22 mouse cellular contexts compared by ENCODE assay signal in genomic region chr1:136845341-136845740, GRCm38 (mm10).
A peak's percentile ranks its signal among the peaks of the same experiment; 100 is the strongest.
DNase-seq lines count a peak whose midpoint lies in the region; ATAC-seq and TF ChIP-seq lines count a peak whose summit lies in the region.
"Had no signal": no experiment of that assay in that cellular context is flagged by ENCODE, and none has a peak within 500 bp of the region (broad histone marks: within the 10 kb centered on the region; RNA-seq: fewer than 3 reads in every experiment).

No protein-coding gene starts in this region.

- peaks cover 27% of the 10 kb centered on the region; the same call in 1 of the 2 replicates for H3K4me1 ChIP-seq in liver, adult 2 months (ENCODE audit: control insufficient read depth, insufficient read depth, low read length)
- H3K4me1 ChIP-seq in liver, postnatal 0 days (ENCODE audit: insufficient read depth), result no peaks in the 10 kb centered on the region
- H3K4me1 ChIP-seq in midbrain, embryonic 12.5 days, result 0 out of 2 replicates have a peak, but pooled peaks cover 7% of the 10 kb centered on the region
- no peaks in the 10 kb centered on the region; the same call in 1 of the 2 replicates for H3K4me1 ChIP-seq in midbrain, embryonic 11.5 days (ENCODE audit: control insufficient read depth, insufficient read depth, low read length)
- peaks cover 13% of the 10 kb centered on the region; the same call in 1 of the 2 replicates for H3K4me1 ChIP-seq in midbrain, embryonic 14.5 days (ENCODE audit: control insufficient read depth, insufficient read depth, low read length)
- H3K4me1 ChIP-seq in midbrain, embryonic 10.5 days, result peaks cover 7% of the 10 kb centered on the region

- DNase-seq in heart, adult 11 months, result peak; percentile 80
- no peak for DNase-seq in heart, postnatal 14 days
- peak; percentile 63 for DNase-seq in liver, adult 2 months (ENCODE audit: extremely low read depth, low read depth, low spot score)
- DNase-seq in liver, postnatal 0 days, result no peak
- DNase-seq in midbrain, embryonic 11.5 days (ENCODE audit: low spot score, missing footprints), result no peak
- DNase-seq in midbrain, embryonic 14.5 days, result no peak
- no peak for DNase-seq in midbrain, embryonic 10.5 days (ENCODE audit: low spot score)
- DNase-seq: adrenal gland, adult 2 months; adrenal gland, adult 8-10 months; adrenal gland, postnatal 10 days; adrenal gland, postnatal 14 days; adrenal gland, postnatal 25 days; adrenal gland, postnatal 36 days; B cell, adult 2 months; cerebellum, adult 11 months; cerebellum, adult 11-12 months had no signal

- 0 out of 2 replicates have a peak, but pooled peaks cover 7% of the 10 kb centered on the region for H3K36me3 ChIP-seq in liver, adult 2 months (ENCODE audit: control insufficient read depth, insufficient read depth, low read length)
- no peaks in the 10 kb centered on the region for H3K36me3 ChIP-seq in liver, postnatal 0 days (replicated peaks; ENCODE audit: insufficient read depth, low read length)
- H3K36me3 ChIP-seq in midbrain, embryonic 12.5 days, result no peaks in the 10 kb centered on the region
- no peaks in the 10 kb centered on the region for H3K36me3 ChIP-seq in midbrain, embryonic 11.5 days (ENCODE audit: control insufficient read depth, insufficient read depth, low read length)
- no peaks in the 10 kb centered on the region for H3K36me3 ChIP-seq in midbrain, embryonic 14.5 days (ENCODE audit: control insufficient read depth, insufficient read depth, low read length)
- H3K36me3 ChIP-seq in midbrain, embryonic 10.5 days, result no peaks in the 10 kb centered on the region
- H3K36me3 ChIP-seq: G1E had no signal

- no peak overlapping the region for H3K4me3 ChIP-seq in liver, adult 2 months (ENCODE audit: insufficient read depth, low read depth, low read length)
- H3K4me3 ChIP-seq in liver, postnatal 0 days (ENCODE audit: low read depth, low read length), result no peak overlapping the region
- no peak overlapping the region for H3K4me3 ChIP-seq in midbrain, embryonic 12.5 days
- H3K4me3 ChIP-seq in midbrain, embryonic 11.5 days (ENCODE audit: low read depth, low read length), result no peak overlapping the region
- no peak overlapping the region for H3K4me3 ChIP-seq in midbrain, embryonic 14.5 days (replicated peaks; ENCODE audit: low read depth, low read length)
- H3K4me3 ChIP-seq in midbrain, embryonic 10.5 days, result no peak overlapping the region

- TF ChIP-seq EP300 in liver, postnatal 0 days (IDR thresholded peaks at IDR 0.05; ENCODE audit: low read depth), result no peak

- no peak for TF ChIP-seq CTCF in liver, adult 2 months (IDR thresholded peaks at IDR 0.05; ENCODE audit: low read depth, low read length)
- no peak for TF ChIP-seq CTCF in liver, postnatal 0 days (IDR thresholded peaks at IDR 0.05; ENCODE audit: low read depth)

- peaks cover 2% of the 10 kb centered on the region; the same call in 1 of the 2 replicates for H3K79me2 ChIP-seq in liver, adult 2 months (ENCODE audit: control insufficient read depth, insufficient read depth, low read length)

- H3K9ac ChIP-seq in liver, adult 2 months (ENCODE audit: low read depth, low read length), result no peak overlapping the region
- no peak overlapping the region for H3K9ac ChIP-seq in liver, postnatal 0 days (replicated peaks)
- H3K9ac ChIP-seq in midbrain, embryonic 12.5 days (replicated peaks), result no peak overlapping the region
- H3K9ac ChIP-seq in midbrain, embryonic 11.5 days (ENCODE audit: low read length), result no peak overlapping the region
- no peak overlapping the region for H3K9ac ChIP-seq in midbrain, embryonic 14.5 days (replicated peaks; ENCODE audit: low read length)

- H3K27ac ChIP-seq in liver, adult 2 months (replicated peaks; ENCODE audit: insufficient read depth, low read depth, low read length), result no peak overlapping the region
- no peak overlapping the region for H3K27ac ChIP-seq in liver, postnatal 0 days (ENCODE audit: low read depth)
- 0 out of 2 replicates have a peak overlapping the region, but pooled peaks have one; percentile 5 for H3K27ac ChIP-seq in midbrain, embryonic 12.5 days (replicated peaks)
- H3K27ac ChIP-seq in midbrain, embryonic 11.5 days (ENCODE audit: low read depth, low read length), result no peak overlapping the region
- H3K27ac ChIP-seq in midbrain, embryonic 14.5 days (replicated peaks; ENCODE audit: low read depth, low read length), result 0 out of 2 replicates have a peak overlapping the region, but pooled peaks have one; percentile 37
- no peak overlapping the region for H3K27ac ChIP-seq in midbrain, embryonic 10.5 days (replicated peaks)

- no peaks in the 10 kb centered on the region for H3K27me3 ChIP-seq in liver, adult 2 months (ENCODE audit: control insufficient read depth, insufficient read depth, low read length)
- no peaks in the 10 kb centered on the region for H3K27me3 ChIP-seq in liver, postnatal 0 days (ENCODE audit: insufficient read depth, low read length)
- no peaks in the 10 kb centered on the region for H3K27me3 ChIP-seq in midbrain, embryonic 12.5 days
- no peaks in the 10 kb centered on the region for H3K27me3 ChIP-seq in midbrain, embryonic 11.5 days (ENCODE audit: control insufficient read depth, insufficient read depth, low read length)
- no peaks in the 10 kb centered on the region for H3K27me3 ChIP-seq in midbrain, embryonic 14.5 days (ENCODE audit: control insufficient read depth, insufficient read depth, low read length)
- H3K27me3 ChIP-seq in midbrain, embryonic 10.5 days (ENCODE audit: low read depth, poor library complexity, severe bottlenecking), result no peaks in the 10 kb centered on the region
- H3K27me3 ChIP-seq: CH12.LX, Patski had no signal

- TF ChIP-seq POLR2A in liver, adult 2 months (IDR thresholded peaks at IDR 0.05; ENCODE audit: extremely low read depth, insufficient read depth, low read length), result no peak

- WGBS in liver, adult 2 months, result 44% methylated on average over 9 of the region's 9 CpGs
- 80% methylated on average over 9 of the region's 9 CpGs for WGBS in liver, postnatal 0 days (ENCODE audit: insufficient replicate concordance)
- 86% methylated on average over 9 of the region's 9 CpGs for WGBS in midbrain, embryonic 12.5 days
- 86% methylated on average over 9 of the region's 9 CpGs for WGBS in midbrain, embryonic 11.5 days
- 79% methylated on average over 9 of the region's 9 CpGs for WGBS in midbrain, embryonic 14.5 days
- WGBS in midbrain, embryonic 10.5 days, result 87% methylated on average over 9 of the region's 9 CpGs

- H3K4me2 ChIP-seq in liver, postnatal 0 days (ENCODE audit: low read depth, low read length), result no peak overlapping the region
- no peak overlapping the region for H3K4me2 ChIP-seq in midbrain, embryonic 12.5 days (replicated peaks)
- no peak overlapping the region for H3K4me2 ChIP-seq in midbrain, embryonic 11.5 days
- no peak overlapping the region for H3K4me2 ChIP-seq in midbrain, embryonic 14.5 days (ENCODE audit: low read length)

- ATAC-seq in liver, postnatal 0 days, result no peak
- ATAC-seq in midbrain, embryonic 12.5 days (ENCODE audit: low FRiP score, low read depth), result no peak
- ATAC-seq in midbrain, embryonic 11.5 days (ENCODE audit: low FRiP score), result no peak
- no peak for ATAC-seq in midbrain, embryonic 14.5 days (ENCODE audit: low FRiP score, low TSS enrichment)
- ATAC-seq: activated CD4-positive, CD25-positive, alpha-beta regulatory T cell, adult 4 months; CD4-positive, CD25-positive, alpha-beta regulatory T cell, adult 4 months; Patski had no signal

- no peaks in the 10 kb centered on the region for H3K9me3 ChIP-seq in liver, postnatal 0 days (ENCODE audit: low read length)
- no peaks in the 10 kb centered on the region for H3K9me3 ChIP-seq in midbrain, embryonic 12.5 days
- no peaks in the 10 kb centered on the region for H3K9me3 ChIP-seq in midbrain, embryonic 11.5 days (ENCODE audit: control insufficient read depth, low read length)
- H3K9me3 ChIP-seq in midbrain, embryonic 14.5 days (ENCODE audit: control insufficient read depth, low read length), result no peaks in the 10 kb centered on the region
- no peaks in the 10 kb centered on the region for H3K9me3 ChIP-seq in midbrain, embryonic 10.5 days (replicated peaks)

- intact Hi-C loops in heart, postnatal 14 days (cut with DNase I), result loop anchor here (1.0 kb wide), 1 partner anchor 95 kb away; no protein-coding TSS in a partner anchor

Comparison
In these comparisons a context has a peak if more than half of its experiments do, and no peak if none do; other contexts are left out.
1. DNase-seq: peak in heart, adult 11 months (single experiment) and liver, adult 2 months (single experiment); none in heart, postnatal 14 days (0 of 2), liver, postnatal 0 days (single experiment), midbrain, embryonic 11.5 days (single experiment), midbrain, embryonic 14.5 days (single experiment) and midbrain, embryonic 10.5 days (single experiment).
2. H3K27ac ChIP-seq: peak in midbrain, embryonic 12.5 days (single experiment) and midbrain, embryonic 14.5 days (single experiment); none in liver, adult 2 months (single experiment), liver, postnatal 0 days (single experiment), midbrain, embryonic 11.5 days (single experiment) and midbrain, embryonic 10.5 days (single experiment).